Mouse (Mus musculus) olfactory bulb, adult 2 months (tissue): ENCODE data around the gene Zmpste24. TPM values are rescaled to one million over a fixed set of nuclear protein-coding genes. Genes with fewer than 3 reads are reported as not detected.

Source experiments
- H3K27ac ChIP-seq: fragments of 200-500 bp; 2 replicates; pipeline ENCODE4 v1.5.1; 2012; ENCODE audit warnings: low read depth, low read length; ENCODE audit not compliant: insufficient read depth
- H3K4me1 ChIP-seq: fragments of 200-500 bp; 2 replicates; pipeline ENCODE4 v1.6.1; 2012; ENCODE audit warnings: low read length; ENCODE audit not compliant: control insufficient read depth, insufficient read depth
- H3K4me3 ChIP-seq: fragments of 200-500 bp; 2 replicates; pipeline ENCODE4 v1.5.1; 2012; ENCODE audit warnings: mild to moderate bottlenecking, low read depth, low read length, moderate library complexity; ENCODE audit not compliant: insufficient read depth
- CTCF ChIP-seq: fragments of 200-500 bp; IDR thresholded peaks from 2 replicates; pipeline ENCODE4 v1.5.1; 2012; ENCODE audit warnings: low read depth, mild to moderate bottlenecking, low read length, moderate library complexity; ENCODE audit not compliant: insufficient read depth
- POLR2A ChIP-seq: fragments of 200-500 bp; IDR thresholded peaks from 2 replicates; pipeline ENCODE4 v1.6.1; 2012; ENCODE audit warnings: mild to moderate bottlenecking, low read depth, low read length, moderate library complexity; ENCODE audit not compliant: insufficient read depth
- WGBS: fragments of 180-500 bp; shearing (Covaris S2); methylation state at CpG from one replicate; pipeline ENCODE4 v1.1.7; 2018; 5-methylcytosine and 5-hydroxymethylcytosine counted together
- polyA plus RNA-seq: library from polyadenylated mRNA; stranded (reverse); fragments of >200 nt; gene quantifications from 2 replicates; pipeline ENCODE4 v1.2.4, GENCODE M21; 2012; ENCODE audit warnings: low replicate concordance; ENCODE audit not compliant: missing spikeins, insufficient read depth, insufficient read length

The Zmpste24 gene
- polyA plus RNA-seq = not detected in 2 replicates

DNA sequence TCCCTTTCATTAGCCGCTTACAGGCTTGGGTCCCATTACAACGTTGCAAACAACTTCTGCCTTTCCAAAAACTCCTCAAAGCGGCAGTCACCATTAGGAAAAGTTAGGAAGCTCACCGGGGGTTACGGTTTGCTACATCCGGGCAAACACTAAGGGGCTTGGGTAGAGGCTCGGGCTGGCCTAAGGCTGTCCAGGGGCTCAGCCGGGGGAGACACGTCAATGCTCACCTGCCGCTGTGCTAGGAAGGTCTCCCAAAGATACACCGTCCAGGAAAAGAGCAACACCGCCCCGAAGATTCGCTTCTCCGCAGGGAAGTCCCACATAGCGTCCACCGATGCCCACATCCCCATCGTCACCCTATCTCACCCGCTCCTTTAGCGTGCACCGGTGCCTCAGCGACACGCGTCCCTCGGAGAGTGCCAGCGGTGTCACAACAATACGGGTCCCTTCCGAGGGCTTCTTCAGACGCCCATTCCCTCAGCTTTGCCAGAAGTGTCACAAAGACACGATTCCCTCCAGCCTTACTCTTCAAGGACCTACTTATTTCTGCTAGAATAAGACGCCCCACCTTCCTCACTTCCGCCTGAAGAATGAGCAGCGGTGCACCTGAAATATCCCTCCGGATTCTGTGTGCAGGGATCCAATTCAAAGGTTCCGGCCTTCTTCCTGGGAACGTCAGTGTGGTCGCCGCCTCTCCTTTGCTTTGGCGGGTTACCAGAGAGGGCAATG lies at the start of gene Zmpste24:
Gene Zmpste24 (minus strand): TSS at position 592 of the 729 bp plus-strand sequence.
- no peak for TF ChIP-seq CTCF
- TF ChIP-seq POLR2A = peak; percentile 32; the same call in 1 of the 2 replicates
- H3K4me3 ChIP-seq = peak within 1 kb of the TSS; percentile 92
- WGBS = under 1% methylated on average over 39 of the region's 39 CpGs
- no peak within 1 kb of the TSS for H3K27ac ChIP-seq
- H3K4me1 ChIP-seq = peaks cover 2% of the 10 kb centered on the region; the same call in 1 of the 2 replicates

DNA sequence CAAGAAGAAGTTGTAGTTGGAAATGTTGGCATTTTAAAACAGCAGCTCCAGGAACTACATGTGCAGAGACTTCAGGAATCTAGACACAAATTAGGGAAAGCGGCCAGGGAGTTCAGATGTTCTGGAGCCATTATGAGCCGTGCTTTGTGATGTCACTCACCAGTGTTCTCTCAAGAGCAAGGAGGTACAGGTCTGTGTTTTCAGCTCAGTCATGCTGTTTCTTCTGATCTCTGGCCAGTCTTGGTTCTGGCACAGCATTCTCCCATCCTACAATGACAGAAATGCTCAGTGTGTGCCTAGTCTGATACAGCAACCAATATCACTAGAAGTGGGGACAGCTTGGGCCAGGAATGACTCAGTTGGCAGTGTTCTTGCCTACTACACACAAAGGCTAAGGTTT lies 11.1 kb upstream of the Zmpste24 start, which contains the start of gene Tmco2:
Gene Tmco2 (minus strand): TSS at position 101 of the 400 bp plus-strand sequence.
- TF ChIP-seq CTCF = no peak
- WGBS = 91% methylated on average over 2 of the region's 2 CpGs
- no peak within 1 kb of the TSS for H3K27ac ChIP-seq
- H3K4me3 ChIP-seq = no peak within 1 kb of the TSS
- H3K4me1 ChIP-seq = no peaks in the 10 kb centered on the region

DNA sequence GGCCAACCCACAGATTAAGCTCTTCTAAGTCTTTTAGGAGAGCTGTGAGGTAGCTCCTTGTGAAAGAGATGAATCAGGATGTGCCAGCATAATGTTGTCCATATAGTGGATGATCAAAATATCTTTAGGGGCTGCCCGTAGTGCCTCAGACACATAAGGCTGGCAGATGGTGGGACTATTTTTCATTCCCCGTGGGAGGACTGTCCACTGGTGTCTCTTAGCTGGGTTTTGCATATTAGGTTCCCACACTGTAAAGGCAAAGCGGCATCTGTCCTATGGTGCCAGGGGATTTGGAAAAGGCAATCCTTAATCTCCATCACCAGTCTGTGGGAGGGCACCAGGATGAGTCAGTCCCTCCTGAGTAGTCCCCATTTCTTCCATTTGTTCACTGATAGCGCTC lies 5.3 kb upstream of the Zmpste24 start:
- H3K4me1 ChIP-seq = no peaks in the 10 kb centered on the region
- H3K27ac ChIP-seq = no peak overlapping the region

DNA sequence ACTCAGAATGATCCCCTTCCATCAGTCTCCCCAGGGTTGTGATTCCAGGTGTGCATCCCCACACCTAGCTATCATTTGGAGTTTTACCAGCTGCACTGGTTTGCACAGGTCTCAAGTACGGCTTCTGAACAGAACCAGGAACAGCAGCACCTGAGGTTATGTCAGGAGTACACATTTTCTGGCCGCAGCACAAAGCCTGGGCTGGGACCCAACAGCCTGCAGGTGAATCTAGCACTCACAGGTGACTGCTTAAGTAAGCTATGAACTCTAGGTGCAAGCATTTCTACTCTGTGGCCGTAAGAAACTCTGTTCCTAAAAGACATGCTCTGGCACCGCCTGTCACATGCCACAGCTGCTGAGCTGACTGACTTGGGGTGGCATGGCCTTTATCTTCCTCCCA lies 7.8 kb downstream of the Zmpste24 start:
- 93% methylated on average over 4 of the region's 4 CpGs for WGBS
- no peak for TF ChIP-seq CTCF
- TF ChIP-seq POLR2A = no peak
- H3K27ac ChIP-seq = no peak overlapping the region
- H3K4me3 ChIP-seq = no peak overlapping the region
- no peaks in the 10 kb centered on the region for H3K4me1 ChIP-seq

More for the DNA sequence above, 5.3 kb upstream of the Zmpste24 start:
- H3K4me3 ChIP-seq = no peak overlapping the region
- TF ChIP-seq CTCF = no peak
- TF ChIP-seq POLR2A = no peak
- WGBS = 88% methylated on average over 4 of the region's 4 CpGs

- TF ChIP-seq CTCF (no peak), POLR2A (no peak)
- whole genome bisulfite sequencing = 89% methylated on average over 2 of the region's 2 CpGs
- Histone ChIP-seq H3K4me1 (no peaks in the 10 kb centered on the region), H3K4me3 (no peak overlapping the region), H3K27ac (no peak overlapping the region)
Observed at GRCm38 (mm10) chr4:121088696-121089095, 9.3 kb downstream of the Zmpste24 start.

DNA sequence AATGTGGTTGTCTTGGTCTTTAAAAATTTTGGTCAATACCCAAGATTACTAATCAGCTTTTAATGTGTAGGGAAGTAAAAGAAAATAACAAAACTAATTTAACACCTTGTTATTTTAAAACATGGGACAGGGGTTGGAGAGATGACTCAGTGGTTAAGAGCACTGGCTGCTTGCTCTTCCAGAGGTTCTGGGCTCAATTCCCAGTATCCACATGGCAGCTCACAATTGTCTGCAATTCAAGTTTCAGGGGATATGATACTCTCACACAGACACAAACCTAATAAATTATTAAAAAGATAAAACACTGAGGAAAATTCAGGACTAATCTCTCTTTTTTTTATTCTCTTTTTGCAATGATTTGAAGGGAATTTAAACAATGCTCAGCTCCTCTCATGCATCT lies 13.5 kb downstream of the Zmpste24 start:
- Histone ChIP-seq H3K27ac (no peak overlapping the region), H3K4me3 (no peak overlapping the region), H3K4me1 (no peaks in the 10 kb centered on the region)
- TF ChIP-seq CTCF = no peak
- TF ChIP-seq POLR2A = no peak

- 86% methylated on average over 1 of the region's 1 CpGs for WGBS
- Histone ChIP-seq H3K4me1 (no peaks in the 10 kb centered on the region), H3K4me3 (no peak overlapping the region), H3K27ac (no peak overlapping the region)
- TF ChIP-seq POLR2A = no peak
- no peak for TF ChIP-seq CTCF
Observed at GRCm38 (mm10) chr4:121080395-121080794, 17.6 kb downstream of the Zmpste24 start.

GRCm38 (mm10) chr4:121077915-121078646 lies 20.0 kb downstream of the Zmpste24 start:
- Histone ChIP-seq H3K4me3 (no peak overlapping the region), H3K27ac (no peak overlapping the region), H3K4me1 (no peaks in the 10 kb centered on the region)
- TF ChIP-seq POLR2A = no peak
- TF ChIP-seq CTCF = no peak
- WGBS = 79% methylated on average over 3 of the region's 3 CpGs

- 71% methylated on average over 4 of the region's 4 CpGs for WGBS
- TF ChIP-seq POLR2A (no peak), CTCF (no peak)
- Histone ChIP-seq H3K4me1 (no peaks in the 10 kb centered on the region), H3K4me3 (no peak overlapping the region), H3K27ac (no peak overlapping the region)
Observed at GRCm38 (mm10) chr4:121074250-121074649, 23.8 kb downstream of the Zmpste24 start.
